Mouse (Mus musculus) gastrocnemius, postnatal 4 days (tissue): ENCODE measurements around the gene Mroh7. TPM values are rescaled to one million over a fixed set of nuclear protein-coding genes. Genes with fewer than 3 reads are reported as not detected.

Source experiments
- DNase-seq, 2 experiments: peaks; one replicate each; pipeline ENCODE4 v3.0.0; 2021 to 2022; ENCODE audit warnings: low spot score in 2 of 2, mixed read lengths in 2 of 2
- total RNA-seq, 2 experiments: library from RNA; stranded (reverse); gene quantifications; 2 replicates each; pipeline ENCODE4 v1.2.3; 2021

Mroh7 gene
- total RNA-seq, 2 experiments from 2014 or later = 0.52 to 1.2 TPM

GRCm38 (mm10) chr4:106634086-106634479 lies 96.6 kb downstream of the Mroh7 start:
- no peak for DNase-seq

GRCm38 (mm10) chr4:106633281-106634085 lies 97.2 kb downstream of the Mroh7 start:
- DNase-seq = no peak

GRCm38 (mm10) chr4:106632313-106632712 lies 98.4 kb downstream of the Mroh7 start:
- no peak for DNase-seq

Other genes starting within 250 kb of the Mroh7 start
- gene Bsnd, start 238.6 kb downstream of the Mroh7 start, total RNA-seq = under 1 TPM; 0.18 to 0.25 TPM
- gene Dhcr24, start 169.9 kb downstream of the Mroh7 start, total RNA-seq = 10 to 100 TPM; 36.0 to 45.6 TPM
- not detected for gene Lexm, start 113.7 kb downstream of the Mroh7 start, total RNA-seq
- under 1 TPM; 0.29 to 0.44 TPM for gene Ttc22, start 108.5 kb downstream of the Mroh7 start, total RNA-seq
- 1 to 10 TPM; 5.2 to 6.4 TPM for gene Pars2, start 79.9 kb downstream of the Mroh7 start, total RNA-seq
- gene Ttc4, start 52.0 kb downstream of the Mroh7 start, total RNA-seq = 10 to 100 TPM; 28.8 to 32.3 TPM
- gene Fam151a, start 3.0 kb upstream of the Mroh7 start, total RNA-seq = not detected
- gene Acot11, start 74.1 kb upstream of the Mroh7 start, total RNA-seq = 10 to 100 TPM; 12.3 to 15.8 TPM
- gene Ssbp3, start 179.8 kb upstream of the Mroh7 start, total RNA-seq = 10 to 100 TPM; 65.7 to 73.4 TPM